Mouse (Mus musculus) brain, embryonic 14.5 days (tissue): ENCODE data around the gene Acvrl1.

Source experiments
- CTCF ChIP-seq: fragments of 200-500 bp; IDR thresholded peaks from 2 replicates; pipeline ENCODE4 v1.5.1; 2012; ENCODE audit warnings: inconsistent platforms, mild to moderate bottlenecking, moderate library complexity, borderline replicate concordance; ENCODE audit not compliant: insufficient read depth, insufficient read length; ENCODE audit errors: extremely low read depth
- POLR2A ChIP-seq: fragments of 200-500 bp; IDR thresholded peaks from 2 replicates; pipeline ENCODE4 v1.6.1; 2012; ENCODE audit warnings: mild to moderate bottlenecking, inconsistent platforms, borderline replicate concordance; ENCODE audit not compliant: poor library complexity, insufficient read depth, insufficient read length, severe bottlenecking; ENCODE audit errors: extremely low read depth

GRCm38 (mm10) chr15:101141061-101141541, 12.8 kb downstream of the Acvrl1 start:
- TF ChIP-seq CTCF (no peak), POLR2A (no peak)
